Mouse (Mus musculus) intestine, postnatal 0 days (tissue): ENCODE results near the gene Flywch1. TPM values are rescaled to one million over a fixed set of nuclear protein-coding genes. Genes with fewer than 3 reads are reported as not detected.

Experiments
- ATAC-seq: fragments of 200-750 bp; cut with Nextera tagmentation; 2 replicates; pipeline ENCODE4 v1.8.0; 2017; ENCODE audit warnings: mild to moderate bottlenecking, moderate TSS enrichment, moderate library complexity
- H3K27ac ChIP-seq: fragments of 300-500 bp; sonication (generic); 2 replicates; pipeline ENCODE4 v1.5.1; 2014; ENCODE audit warnings: mild to moderate bottlenecking, low read depth, low read length, moderate library complexity
- H3K27me3 ChIP-seq: fragments of 300-500 bp; sonication (generic); replicated peaks from 2 replicates; pipeline ENCODE4 v1.6.1; 2014; ENCODE audit warnings: low read length, mixed read lengths; ENCODE audit not compliant: control insufficient read depth, insufficient read depth
- H3K36me3 ChIP-seq: fragments of 300-500 bp; sonication (generic); 2 replicates; pipeline ENCODE4 v1.6.1; 2014; ENCODE audit warnings: mild to moderate bottlenecking, moderate library complexity; ENCODE audit not compliant: control insufficient read depth, insufficient read depth
- H3K4me1 ChIP-seq: fragments of 300-500 bp; sonication (generic); replicated peaks from 2 replicates; pipeline ENCODE4 v1.6.1; 2014; ENCODE audit warnings: antibody characterized with exemption, low read length, mixed read lengths; ENCODE audit not compliant: control insufficient read depth, insufficient read depth
- H3K4me2 ChIP-seq: fragments of 300-500 bp; sonication (generic); replicated peaks from 2 replicates; pipeline ENCODE4 v1.6.1; 2014; ENCODE audit warnings: low read depth, mild to moderate bottlenecking, moderate library complexity
- H3K4me3 ChIP-seq: fragments of 300-500 bp; sonication (generic); 2 replicates; pipeline ENCODE4 v1.5.1; 2014; ENCODE audit warnings: low read depth, low read length
- H3K9ac ChIP-seq: fragments of 300-500 bp; sonication (generic); 2 replicates; pipeline ENCODE4 v1.6.1; 2014; ENCODE audit warnings: mild to moderate bottlenecking, low read depth, low read length
- H3K9me3 ChIP-seq: fragments of 300-500 bp; sonication (generic); 2 replicates; pipeline ENCODE4 v1.6.1; 2016; ENCODE audit warnings: mixed run types; ENCODE audit not compliant: control insufficient read depth
- CTCF ChIP-seq: sonication (generic); IDR thresholded peaks from 2 replicates; pipeline ENCODE4 v1.5.1; 2016; ENCODE audit warnings: low read depth, mild to moderate bottlenecking, control low read depth, antibody characterized with exemption, moderate library complexity
- WGBS: fragments of 180-500 bp; shearing (Covaris S2); extraction: QIAGEN DNeasy Blood & Tissue Kit; methylation state at CpG from one replicate; pipeline ENCODE4 v1.1.7; 2014; 5-methylcytosine and 5-hydroxymethylcytosine counted together
- polyA plus RNA-seq: library from polyadenylated mRNA; unstranded; fragments of >200 nt; fragmentation: Nextera tagmentation; extraction: Ambion mirVana; gene quantifications from 2 replicates; pipeline ENCODE4 v1.2.1, GENCODE M21; 2015

Flywch1 gene
- polyA plus RNA-seq, 1 experiment from 2014 or later = 36.8 TPM

DNA sequence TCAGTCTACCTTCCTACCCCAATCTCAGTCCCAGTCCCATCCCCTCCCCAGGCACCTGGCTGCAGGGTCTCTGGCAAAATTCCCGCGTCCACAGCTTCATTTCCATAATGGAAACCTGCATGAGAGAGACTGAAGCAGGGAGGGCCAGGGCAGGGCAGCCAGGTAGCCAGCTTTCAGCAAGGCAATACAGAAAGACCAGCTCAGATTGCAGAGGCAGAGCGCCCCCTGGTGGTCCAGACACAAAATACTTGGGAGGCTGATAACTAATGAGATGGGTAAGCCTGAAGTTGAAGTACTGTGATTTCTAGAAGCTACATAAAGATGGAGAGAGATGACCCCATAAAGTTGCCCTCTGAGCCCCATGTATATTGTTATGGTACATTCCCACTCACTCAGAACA is 65.2 kb downstream of the Flywch1 start:
- H3K4me3 ChIP-seq = no peak overlapping the region
- no peaks in the 10 kb centered on the region for H3K4me1 ChIP-seq
- no peaks in the 10 kb centered on the region for H3K9me3 ChIP-seq
- H3K27ac ChIP-seq = no peak overlapping the region
- H3K27me3 ChIP-seq = no peaks in the 10 kb centered on the region
- no peak overlapping the region for H3K4me2 ChIP-seq
- no peak overlapping the region for H3K9ac ChIP-seq
- ATAC-seq = peak; percentile 54; the same call in 1 of the 2 replicates
- H3K36me3 ChIP-seq = no peaks in the 10 kb centered on the region
- peak; percentile 94 for TF ChIP-seq CTCF
- 0% methylated on average over 3 of the region's 3 CpGs for WGBS

- H3K4me2 ChIP-seq = no peak overlapping the region
- no peaks in the 10 kb centered on the region for H3K9me3 ChIP-seq
- H3K4me1 ChIP-seq = no peaks in the 10 kb centered on the region
- WGBS = 76% methylated on average over 7 of the region's 7 CpGs
- no peak for TF ChIP-seq CTCF
- H3K9ac ChIP-seq = no peak overlapping the region
- no peaks in the 10 kb centered on the region for H3K27me3 ChIP-seq
- no peak for ATAC-seq
- no peak overlapping the region for H3K4me3 ChIP-seq
- H3K36me3 ChIP-seq = no peaks in the 10 kb centered on the region
- H3K27ac ChIP-seq = no peak overlapping the region
Observed at GRCm38 (mm10) chr17:23705525-23706104, 65.8 kb downstream of the Flywch1 start.

DNA sequence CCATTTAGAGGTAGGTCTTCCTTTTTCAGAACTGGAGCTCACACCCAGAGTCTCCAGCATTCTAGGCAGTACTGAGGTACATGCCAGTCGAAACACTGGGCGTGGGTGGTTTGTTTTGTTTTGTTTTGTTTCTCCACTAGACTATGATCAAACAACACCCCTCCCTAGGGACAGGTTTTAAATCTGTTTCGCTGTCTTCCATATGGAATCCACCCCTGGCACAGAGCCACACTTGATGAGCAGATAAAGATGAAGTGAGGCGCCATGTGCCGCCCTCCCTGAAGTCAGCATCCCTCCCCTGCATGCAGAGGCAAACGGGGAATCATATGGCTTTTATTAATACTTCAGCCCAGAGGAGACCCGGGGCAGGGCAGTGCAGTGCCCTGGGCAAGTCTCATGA is 66.7 kb downstream of the Flywch1 start:
- Histone ChIP-seq H3K27me3 (no peaks in the 10 kb centered on the region), H3K4me1 (no peaks in the 10 kb centered on the region; the same call in 1 of the 2 replicates), H3K36me3 (no peaks in the 10 kb centered on the region), H3K27ac (no peak overlapping the region), H3K4me3 (no peak overlapping the region), H3K9ac (no peak overlapping the region), H3K4me2 (no peak overlapping the region), H3K9me3 (no peaks in the 10 kb centered on the region)
- ATAC-seq = no peak
- no peak for TF ChIP-seq CTCF
- 55% methylated on average over 7 of the region's 7 CpGs for WGBS

- ATAC-seq = no peak
- 85% methylated on average over 9 of the region's 9 CpGs for WGBS
- TF ChIP-seq CTCF = no peak
Observed at GRCm38 (mm10) chr17:23703301-23703700, 68.1 kb downstream of the Flywch1 start.

More at GRCm38 (mm10) chr17:23703301-23703700, 68.1 kb downstream of the Flywch1 start:
- Histone ChIP-seq H3K27me3 (peaks cover under 1% of the 10 kb centered on the region; the same call in 1 of the 2 replicates), H3K4me3 (no peak overlapping the region), H3K36me3 (no peaks in the 10 kb centered on the region), H3K9ac (no peak overlapping the region), H3K4me1 (no peaks in the 10 kb centered on the region; the same call in 1 of the 2 replicates), H3K27ac (no peak overlapping the region), H3K9me3 (no peaks in the 10 kb centered on the region), H3K4me2 (no peak overlapping the region)

Other genes starting within 250 kb of the Flywch1 start
- gene Zfp213, start 207.4 kb downstream of the Flywch1 start, polyA plus RNA-seq = 8.1 and 8.2 TPM in 2 replicates
- gene Zfp13, start 172.1 kb downstream of the Flywch1 start, polyA plus RNA-seq = 3.1 and 3.4 TPM in 2 replicates
- not detected in 2 replicates for gene Zscan10, start 170.7 kb downstream of the Flywch1 start, polyA plus RNA-seq
- 0.13 and 0.16 TPM in 2 replicates for gene Mmp25, start 126.3 kb downstream of the Flywch1 start, polyA plus RNA-seq
- gene Bicdl2, start 111.1 kb downstream of the Flywch1 start, polyA plus RNA-seq = 7.8 and 8.5 TPM in 2 replicates
- gene Hcfc1r1, start 98.0 kb downstream of the Flywch1 start, polyA plus RNA-seq = 131 and 136 TPM in 2 replicates
- gene Thoc6, start 97.7 kb downstream of the Flywch1 start, polyA plus RNA-seq = 14.7 and 15.5 TPM in 2 replicates
- gene Tnfrsf12a, start 94.1 kb downstream of the Flywch1 start, polyA plus RNA-seq = 46.6 and 50.9 TPM in 2 replicates
- gene Cldn6, start 92.4 kb downstream of the Flywch1 start, polyA plus RNA-seq = 0.38 and 0.42 TPM in 2 replicates
- gene Cldn9, start 87.6 kb downstream of the Flywch1 start, polyA plus RNA-seq = 0.23 and 0.34 TPM in 2 replicates
- gene 1520401A03Rik, start 48.8 kb downstream of the Flywch1 start, polyA plus RNA-seq = 0.05 TPM in 1 of 2 replicates, not detected in the other
- gene Pkmyt1, start 45.3 kb downstream of the Flywch1 start, polyA plus RNA-seq = 12.4 and 12.6 TPM in 2 replicates
- gene Paqr4, start 30.7 kb downstream of the Flywch1 start, polyA plus RNA-seq = 15.0 and 15.9 TPM in 2 replicates
- gene Kremen2, start 25.8 kb downstream of the Flywch1 start, polyA plus RNA-seq = 2.7 and 2.8 TPM in 2 replicates
- 17.6 and 19.1 TPM in 2 replicates for gene Flywch2, start 14.5 kb upstream of the Flywch1 start, polyA plus RNA-seq
- 185 and 230 TPM in 2 replicates for gene Srrm2, start 18.9 kb upstream of the Flywch1 start, polyA plus RNA-seq
- 994 and 1,025 TPM in 2 replicates for gene Elob, start 57.5 kb upstream of the Flywch1 start, polyA plus RNA-seq
- gene Prss33, start 64.5 kb upstream of the Flywch1 start, polyA plus RNA-seq = not detected in 2 replicates
- gene Prss32, start 72.3 kb upstream of the Flywch1 start, polyA plus RNA-seq = 16.2 and 23.1 TPM in 2 replicates
- 5.2 and 6.2 TPM in 2 replicates for gene Prss41, start 72.6 kb upstream of the Flywch1 start, polyA plus RNA-seq
- gene Prss21, start 96.5 kb upstream of the Flywch1 start, polyA plus RNA-seq = not detected in 2 replicates
- 3.8 and 6.3 TPM in 2 replicates for gene Dcpp1, start 109.3 kb upstream of the Flywch1 start, polyA plus RNA-seq
- gene Dcpp2, start 109.3 kb upstream of the Flywch1 start, polyA plus RNA-seq = not detected in 2 replicates
- gene Dcpp3, start 145.9 kb upstream of the Flywch1 start, polyA plus RNA-seq = 4.7 and 7.6 TPM in 2 replicates
- not detected in 2 replicates for gene Sbp, start 170.1 kb upstream of the Flywch1 start, polyA plus RNA-seq
- gene Sbpl, start 183.7 kb upstream of the Flywch1 start, polyA plus RNA-seq = not detected in 2 replicates
- gene Prss30, start 209.0 kb upstream of the Flywch1 start, polyA plus RNA-seq = 4.7 and 12.1 TPM in 2 replicates
- gene Prss22, start 226.5 kb upstream of the Flywch1 start, polyA plus RNA-seq = 0.09 TPM in 1 of 2 replicates, not detected in the other